Mouse (Mus musculus) heart, postnatal 14 days (tissue): ENCODE data around the gene Sap30. TPM values are rescaled to one million over a fixed set of nuclear protein-coding genes. Genes with fewer than 3 reads are reported as not detected.
"Not testable (repeated sequence)": the region's sequence is repeated elsewhere in the genome, so short reads cannot be mapped to it uniquely, and the experiment has no call there.

Experiments used
- DNase-seq, 2 experiments: peaks; one replicate each; pipeline ENCODE4 v3.0.0; 2021 to 2022
- intact Hi-C: fragments of 180-260 bp; cut with DNase I; formaldehyde crosslinking; loops from one replicate; pipeline ENCODE4 v1.15.1; 2025
- long read RNA-seq, 2 experiments: library from polyadenylated mRNA; stranded (forward); transcript quantifications; one replicate each; pipeline ENCODE4 v2.0.0; 2021
- total RNA-seq, 2 experiments: library from RNA; stranded (reverse); gene quantifications; 2 replicates each; pipeline ENCODE4 v1.2.3; 2021

Sap30 gene
- 10 to 100 TPM; 12.9 TPM for total RNA-seq
- long read RNA-seq, experiment 1, transcript Sap30-201 (4 exons, 1,178 nt), result major isoform, 31 of 33 reads
- long read RNA-seq, experiment 1, partial matches to known transcripts, result 2 of 33 reads
- long read RNA-seq, experiment 1, other reads (novel, unspliced or antisense), result 0 of 33 reads
- long read RNA-seq, experiment 2, transcript Sap30-201 (4 exons, 1,178 nt), result major isoform, 18 of 20 reads
- long read RNA-seq, experiment 2, partial matches to known transcripts, result 0 of 20 reads
- long read RNA-seq, experiment 2, other reads (novel, unspliced or antisense), result 2 of 20 reads

- intact Hi-C loops, result loop anchor here (2.0 kb wide), 3 partner anchors 15 to 25 kb away; no protein-coding TSS in a partner anchor
These were observed at the start of gene Sap30 for GRCm38 (mm10) chr8:57487441-57488155. Sap30 (minus strand) TSS chr8:57487860.

GRCm38 (mm10) chr8:57536167-57536566 is 48.5 kb upstream of the Sap30 start:
- DNase-seq, result no peak
- intact Hi-C loops, result loop anchor here (5.0 kb wide), 1 partner anchor 36 kb away; no protein-coding TSS in a partner anchor

More at GRCm38 (mm10) chr8:57487441-57488155, at the start of gene Sap30:
- DNase-seq, result peak; percentile 98 to 99

GRCm38 (mm10) chr8:57534495-57534894 is 46.8 kb upstream of the Sap30 start:
- intact Hi-C loops, result loop anchor here (5.0 kb wide), 1 partner anchor 182 kb away; no protein-coding TSS in a partner anchor
- DNase-seq, result no peak

- intact Hi-C loops, result loop anchor here (5.0 kb wide), 1 partner anchor 181 kb away; no protein-coding TSS in a partner anchor
- no peak for DNase-seq
These were observed 45.4 kb upstream of the Sap30 start for GRCm38 (mm10) chr8:57533106-57533505.

- no peak for DNase-seq
- intact Hi-C loops, result loop anchor here (5.0 kb wide), 1 partner anchor 180 kb away; no protein-coding TSS in a partner anchor
These were observed 44.6 kb upstream of the Sap30 start for GRCm38 (mm10) chr8:57532223-57532622.

- intact Hi-C loops, result loop anchor here (1.0 to 5.0 kb wide), 3 partner anchors 16 to 179 kb away; no protein-coding TSS in a partner anchor
- DNase-seq, result peak; percentile 86 to 91
These were observed 43.1 kb upstream of the Sap30 start for GRCm38 (mm10) chr8:57530666-57531349.

GRCm38 (mm10) chr8:57530238-57530637 is 42.6 kb upstream of the Sap30 start:
- intact Hi-C loops, result loop anchor here (2.0 to 5.0 kb wide), 2 partner anchors 15 to 178 kb away; no protein-coding TSS in a partner anchor
- no peak for DNase-seq

- no peak for DNase-seq
- intact Hi-C loops, result no loop called here
These were observed 40.4 kb upstream of the Sap30 start for GRCm38 (mm10) chr8:57528036-57528435.

- intact Hi-C loops, result no loop called here
These were observed 32.6 kb upstream of the Sap30 start for GRCm38 (mm10) chr8:57520186-57520786.

GRCm38 (mm10) chr8:57517723-57518122 is 30.1 kb upstream of the Sap30 start:
- intact Hi-C loops, result loop anchor here (10.0 kb wide), 2 partner anchors 193 to 963 kb away; partner anchors contain the start of genes Cep44, Fbxo8 and Hand2
- DNase-seq, result no peak

More at GRCm38 (mm10) chr8:57520186-57520786, 32.6 kb upstream of the Sap30 start:
- no peak for DNase-seq

GRCm38 (mm10) chr8:57516685-57517084 is 29.0 kb upstream of the Sap30 start:
- not testable (repeated sequence) for DNase-seq
- intact Hi-C loops, result loop anchor here (10.0 kb wide), 2 partner anchors 192 to 962 kb away; partner anchors contain the start of genes Cep44, Fbxo8 and Hand2

- intact Hi-C loops, result loop anchor here (2.0 to 10.0 kb wide), 5 partner anchors 26 to 958 kb away; partner anchors contain the start of genes Cep44, Fbxo8, Hand2 and Sap30
- DNase-seq, result not testable (repeated sequence)
These were observed 25.6 kb upstream of the Sap30 start for GRCm38 (mm10) chr8:57513178-57513661.

GRCm38 (mm10) chr8:57512141-57513056 is 24.7 kb upstream of the Sap30 start:
- DNase-seq, result peak; percentile 42 to 57
- intact Hi-C loops, result loop anchor here (2.0 to 10.0 kb wide), 5 partner anchors 26 to 958 kb away; partner anchors contain the start of genes Cep44, Fbxo8, Hand2 and Sap30

GRCm38 (mm10) chr8:57511316-57512118 is 23.9 kb upstream of the Sap30 start, which contains the start of gene Hmgb2:
Hmgb2 (plus strand) TSS chr8:57511907.
- peak; percentile 99 for DNase-seq
- intact Hi-C loops, result loop anchor here (2.0 to 10.0 kb wide), 5 partner anchors 25 to 957 kb away; partner anchors contain the start of genes Cep44, Fbxo8, Hand2 and Sap30

- intact Hi-C loops, result loop anchor here (5.0 to 10.0 kb wide), 4 partner anchors 44 to 956 kb away; partner anchors contain the start of genes Cep44, Fbxo8 and Hand2
- peak in 1 of 2 experiments; percentile 39 for DNase-seq
These were observed 23.2 kb upstream of the Sap30 start for GRCm38 (mm10) chr8:57510791-57511315.

GRCm38 (mm10) chr8:57508657-57509056 is 21.0 kb upstream of the Sap30 start:
- no peak for DNase-seq
- intact Hi-C loops, result no loop called here

GRCm38 (mm10) chr8:57507556-57508063 is 19.9 kb upstream of the Sap30 start:
- intact Hi-C loops, result no loop called here
- no peak for DNase-seq
